Mouse (Mus musculus): ENCODE measurements around the gene Rab3il1. TPM values are rescaled to one million over a fixed set of nuclear protein-coding genes. Genes with fewer than 3 reads are reported as not detected.

The Rab3il1 gene
- 65.0 TPM for polyA plus RNA-seq (2014; fragmentation: Illumina TruSeq; extraction: RNeasy Lipid Tissue Mini Kit (QIAGEN cat#74804); ENCODE audit: low read depth, low replicate concordance)

DNA sequence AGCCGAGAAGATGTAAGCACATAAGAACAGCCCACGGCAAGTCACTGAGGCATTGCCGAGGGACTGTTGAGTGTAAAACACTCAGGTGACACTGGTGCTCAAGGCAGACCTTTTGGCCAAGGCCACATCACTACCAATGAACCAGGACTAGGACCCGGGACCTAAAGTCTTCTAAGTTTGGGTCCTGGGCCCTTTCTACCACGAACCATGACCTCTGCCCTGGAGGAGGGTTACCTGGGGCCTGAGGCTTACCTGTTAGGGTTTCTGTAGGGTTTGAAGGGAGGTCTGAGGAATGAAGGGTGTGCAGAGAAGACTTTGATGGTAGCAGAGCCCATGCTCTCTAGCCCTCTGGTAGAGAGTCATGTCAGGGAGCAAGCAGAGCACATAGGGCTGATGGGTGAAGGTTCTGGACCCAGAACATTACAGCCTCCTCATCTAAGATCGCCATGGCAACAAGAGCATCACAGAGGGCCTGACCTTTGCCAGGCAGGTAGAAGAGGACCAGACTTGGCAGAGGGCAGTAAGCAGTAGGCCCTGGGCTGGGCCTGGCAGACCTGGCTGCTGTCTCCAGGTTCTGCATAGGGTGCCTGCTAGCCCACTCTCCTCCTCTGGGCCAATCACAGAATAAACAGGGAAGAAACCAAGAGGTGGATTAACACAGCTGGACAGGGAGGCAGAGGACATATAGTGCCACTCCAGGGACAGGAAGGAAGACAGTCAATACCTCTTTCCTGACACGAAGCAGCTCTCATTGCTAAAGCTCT is at the start of gene Rab3il1, which contains the start of gene Best1:
Rab3il1 (plus strand) TSS at position 464 of the 764 bp plus-strand sequence.
Best1 (minus strand) TSS at position 428 of the 764 bp plus-strand sequence.

DNA sequence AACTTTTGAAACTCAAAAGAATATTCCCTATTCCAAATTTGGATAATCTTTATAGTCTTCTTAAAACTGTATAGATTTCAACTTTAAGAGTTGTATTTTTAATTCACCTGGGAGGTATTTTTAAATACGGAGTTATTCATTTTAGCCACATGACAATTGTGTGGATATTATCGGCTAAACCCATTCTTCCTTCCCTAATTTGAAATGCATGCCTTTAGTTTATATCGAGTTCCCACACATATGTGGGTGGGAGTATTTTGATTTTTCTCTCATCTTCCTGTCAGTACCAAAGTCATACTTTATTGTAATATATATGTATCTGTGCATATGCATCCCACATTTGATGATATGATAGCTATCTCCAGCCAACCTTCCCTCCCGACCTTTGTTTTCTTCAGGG is 21.2 kb upstream of the Rab3il1 start, which contains the start of gene Fth1:
Fth1 (plus strand) TSS at position 341 of the 400 bp plus-strand sequence.

DNA sequence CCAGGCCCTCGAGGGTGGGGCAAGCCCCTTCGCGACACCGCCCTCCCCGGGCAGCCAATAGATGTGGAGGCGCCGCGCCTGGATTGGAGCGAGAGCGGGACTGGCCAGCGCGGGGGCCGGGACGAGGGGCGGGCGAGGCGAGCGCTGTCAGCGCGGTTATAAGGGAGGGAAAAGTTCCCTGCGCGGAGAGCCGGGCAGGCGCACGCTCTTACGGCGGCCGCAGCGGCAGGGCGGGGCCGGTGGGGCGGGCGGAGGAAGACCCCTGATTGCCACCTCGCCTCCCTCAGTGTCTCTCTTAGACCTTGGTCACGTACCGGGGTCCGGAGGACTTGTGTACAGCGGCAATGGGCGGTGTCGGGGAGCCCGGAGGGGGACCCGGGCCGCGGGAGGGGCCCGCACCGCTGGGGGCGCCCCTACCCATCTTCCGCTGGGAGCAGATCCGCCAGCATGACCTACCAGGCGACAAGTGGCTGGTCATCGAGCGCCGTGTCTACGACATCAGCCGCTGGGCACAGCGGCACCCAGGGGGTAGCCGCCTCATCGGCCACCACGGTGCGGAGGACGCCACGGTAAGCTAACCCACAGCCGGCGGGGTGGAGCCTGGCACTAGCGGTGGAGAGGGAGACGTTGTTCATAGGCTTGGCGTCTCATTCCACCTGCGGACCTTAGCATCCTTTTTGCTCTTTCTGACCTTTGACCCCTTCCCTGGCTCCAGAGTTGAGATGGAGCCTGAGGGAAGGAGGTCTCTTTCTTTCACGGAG is 40.1 kb downstream of the Rab3il1 start, which contains the start of gene Fads3:
Fads3 (plus strand) TSS at position 182 of the 761 bp plus-strand sequence.

Other genes starting within 250 kb of the Rab3il1 start
- not detected for gene Scgb2a2, start 154.1 kb upstream of the Rab3il1 start, polyA plus RNA-seq (2014; fragmentation: Illumina TruSeq; extraction: RNeasy Lipid Tissue Mini Kit (QIAGEN cat#74804); ENCODE audit: low read depth, low replicate concordance)
- 18.8 TPM for gene Incenp, start 102.1 kb upstream of the Rab3il1 start, polyA plus RNA-seq (2014; fragmentation: Illumina TruSeq; extraction: RNeasy Lipid Tissue Mini Kit (QIAGEN cat#74804); ENCODE audit: low read depth, low replicate concordance)
- gene Fth1, start 21.1 kb upstream of the Rab3il1 start, polyA plus RNA-seq (2014; fragmentation: Illumina TruSeq; extraction: RNeasy Lipid Tissue Mini Kit (QIAGEN cat#74804); ENCODE audit: low read depth, low replicate concordance): 276 TPM
- gene Best1, start within 50 bp of the Rab3il1 start, polyA plus RNA-seq (2014; fragmentation: Illumina TruSeq; extraction: RNeasy Lipid Tissue Mini Kit (QIAGEN cat#74804); ENCODE audit: low read depth, low replicate concordance): 87.4 TPM
- gene Fads3, start 39.9 kb downstream of the Rab3il1 start, polyA plus RNA-seq (2014; fragmentation: Illumina TruSeq; extraction: RNeasy Lipid Tissue Mini Kit (QIAGEN cat#74804); ENCODE audit: low read depth, low replicate concordance): 0.48 TPM
- 23.2 TPM for gene Fads2, start 100.1 kb downstream of the Rab3il1 start, polyA plus RNA-seq (2014; fragmentation: Illumina TruSeq; extraction: RNeasy Lipid Tissue Mini Kit (QIAGEN cat#74804); ENCODE audit: low read depth, low replicate concordance)
- 33.5 TPM for gene Fads1, start 181.2 kb downstream of the Rab3il1 start, polyA plus RNA-seq (2014; fragmentation: Illumina TruSeq; extraction: RNeasy Lipid Tissue Mini Kit (QIAGEN cat#74804); ENCODE audit: low read depth, low replicate concordance)
- 80.5 TPM for gene Tmem258, start 202.3 kb downstream of the Rab3il1 start, polyA plus RNA-seq (2014; fragmentation: Illumina TruSeq; extraction: RNeasy Lipid Tissue Mini Kit (QIAGEN cat#74804); ENCODE audit: low read depth, low replicate concordance)
- 3.1 TPM for gene Fen1, start 202.5 kb downstream of the Rab3il1 start, polyA plus RNA-seq (2014; fragmentation: Illumina TruSeq; extraction: RNeasy Lipid Tissue Mini Kit (QIAGEN cat#74804); ENCODE audit: low read depth, low replicate concordance)
- gene Myrf, start 239.1 kb downstream of the Rab3il1 start, polyA plus RNA-seq (2014; fragmentation: Illumina TruSeq; extraction: RNeasy Lipid Tissue Mini Kit (QIAGEN cat#74804); ENCODE audit: low read depth, low replicate concordance): 0.36 TPM